Mouse (Mus musculus) cerebellum, adult 11-12 months (tissue): ENCODE measurements around the gene Hoxa13.

Experiments
- DNase-seq: peaks from one replicate; pipeline ENCODE4 v3.0.0; 2022

Gene Hoxa13

GRCm38 (mm10) chr6:52260654-52261575 is at the start of gene Hoxa13:
Gene Hoxa13 (minus strand): TSS chr6:52260880.
- no peak for DNase-seq

GRCm38 (mm10) chr6:52310366-52310765 is 49.7 kb upstream of the Hoxa13 start:
- no peak for DNase-seq

- DNase-seq, result no peak
These were observed 49.1 kb upstream of the Hoxa13 start for GRCm38 (mm10) chr6:52309766-52310165.

- no peak for DNase-seq
These were observed 45.3 kb upstream of the Hoxa13 start for GRCm38 (mm10) chr6:52305877-52306389.

DNA sequence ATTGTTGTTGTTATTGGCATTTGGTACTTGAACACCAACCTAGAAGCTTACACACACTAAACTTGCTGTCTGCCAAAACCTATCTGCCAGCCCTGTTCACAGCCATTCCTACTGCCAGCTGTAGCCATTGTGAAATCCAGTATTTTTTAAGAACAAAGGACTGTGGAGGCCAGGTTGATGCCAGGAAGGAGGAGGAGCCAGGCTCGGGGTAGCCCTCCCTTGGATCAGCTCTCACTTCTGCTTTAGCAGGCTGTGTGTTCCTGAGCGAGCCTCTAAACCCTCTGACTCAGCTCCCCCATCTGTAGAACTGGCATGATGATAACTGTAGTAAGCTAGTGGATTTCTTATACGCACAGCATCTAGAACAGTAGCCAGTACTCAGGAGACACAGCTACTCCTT is 42.7 kb upstream of the Hoxa13 start:
- no peak for DNase-seq

DNA sequence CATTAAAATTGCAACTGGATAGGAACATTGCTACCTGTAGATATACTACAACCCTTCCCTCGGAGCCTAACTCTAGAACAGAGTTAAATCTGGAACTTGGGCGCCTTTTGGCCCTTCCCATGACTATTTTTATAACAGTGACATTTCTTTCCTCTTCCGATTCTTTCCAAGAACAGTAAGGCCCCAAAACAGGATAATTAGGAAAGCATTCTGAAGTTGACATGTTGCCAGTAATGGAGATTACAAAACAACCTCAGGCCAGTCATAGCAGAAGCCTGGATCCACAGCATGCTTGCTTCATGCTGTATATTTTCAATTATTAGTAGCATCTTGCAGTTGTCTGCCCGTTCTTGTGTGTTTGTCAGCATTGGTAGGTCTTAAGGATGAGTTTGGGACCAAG is 40.1 kb upstream of the Hoxa13 start:
- DNase-seq, result no peak

DNA sequence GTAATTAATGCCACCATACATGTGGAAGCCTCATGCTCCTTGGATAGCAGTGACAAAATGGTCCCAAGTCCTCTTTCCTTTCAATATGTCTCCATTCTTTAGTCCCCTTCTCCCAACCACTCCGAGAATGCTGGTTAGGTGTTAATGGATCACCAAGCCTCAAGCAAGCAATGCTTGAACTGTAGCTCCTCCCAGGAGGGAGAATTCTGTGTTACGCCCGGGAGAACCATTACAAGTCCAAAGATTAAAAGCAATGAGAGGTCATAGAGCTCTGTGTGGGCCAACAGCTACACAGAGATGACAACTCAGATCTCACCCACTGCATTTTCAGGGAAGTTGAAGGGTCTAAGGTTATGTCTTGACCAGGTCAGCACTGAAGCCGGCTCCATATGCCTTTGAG is 37.8 kb upstream of the Hoxa13 start:
- no peak for DNase-seq

- DNase-seq, result no peak
These were observed 33.9 kb upstream of the Hoxa13 start for GRCm38 (mm10) chr6:52294616-52295015.

DNA sequence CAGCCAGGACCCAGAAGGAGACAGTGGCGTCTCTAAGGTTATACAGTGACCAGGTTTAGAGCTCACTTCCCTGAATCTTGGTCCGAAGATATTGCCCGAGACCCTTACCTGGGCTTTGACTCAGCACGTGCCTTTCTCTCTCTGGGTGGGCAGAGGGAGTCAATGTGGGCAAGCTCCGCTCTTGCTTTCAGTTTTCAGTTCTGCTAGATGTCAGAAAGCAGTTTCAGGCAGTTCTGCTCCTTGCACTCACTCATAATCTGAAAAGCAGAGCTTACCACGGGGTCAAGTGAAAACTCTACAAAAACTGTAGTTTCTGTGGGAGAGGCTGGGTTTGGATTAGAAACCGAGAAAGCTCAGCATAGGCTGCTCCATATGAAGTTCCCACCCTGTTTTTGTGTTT is 31.6 kb upstream of the Hoxa13 start:
- DNase-seq, result no peak

- no peak for DNase-seq
These were observed 30.6 kb upstream of the Hoxa13 start for GRCm38 (mm10) chr6:52291021-52291860.

- DNase-seq, result no peak
These were observed 29.5 kb upstream of the Hoxa13 start for GRCm38 (mm10) chr6:52290186-52290585.

GRCm38 (mm10) chr6:52283896-52284295 is 23.2 kb upstream of the Hoxa13 start:
- DNase-seq, result no peak

DNA sequence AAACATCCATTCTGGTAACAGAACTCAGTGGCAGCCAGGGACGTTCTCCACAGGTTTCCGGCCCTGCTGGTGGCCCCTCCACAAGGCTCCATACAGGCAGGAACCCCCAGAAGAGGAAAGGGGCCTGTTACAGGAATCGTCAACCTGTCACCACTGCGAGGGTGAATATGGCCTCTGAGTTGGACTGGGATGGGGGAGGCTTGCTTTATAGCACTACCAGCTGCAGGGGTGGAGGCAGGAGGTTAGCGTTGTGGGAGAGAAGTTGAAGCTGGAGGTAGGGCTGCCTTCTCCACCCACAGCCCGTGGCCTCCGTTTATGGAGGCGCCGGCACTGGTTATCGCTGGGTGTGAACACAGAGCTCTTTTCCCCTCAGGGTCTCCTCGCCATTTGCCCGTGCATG is 20.4 kb upstream of the Hoxa13 start:
- no peak for DNase-seq

- DNase-seq, result no peak
These were observed 16.2 kb upstream of the Hoxa13 start for GRCm38 (mm10) chr6:52276920-52277319.

DNA sequence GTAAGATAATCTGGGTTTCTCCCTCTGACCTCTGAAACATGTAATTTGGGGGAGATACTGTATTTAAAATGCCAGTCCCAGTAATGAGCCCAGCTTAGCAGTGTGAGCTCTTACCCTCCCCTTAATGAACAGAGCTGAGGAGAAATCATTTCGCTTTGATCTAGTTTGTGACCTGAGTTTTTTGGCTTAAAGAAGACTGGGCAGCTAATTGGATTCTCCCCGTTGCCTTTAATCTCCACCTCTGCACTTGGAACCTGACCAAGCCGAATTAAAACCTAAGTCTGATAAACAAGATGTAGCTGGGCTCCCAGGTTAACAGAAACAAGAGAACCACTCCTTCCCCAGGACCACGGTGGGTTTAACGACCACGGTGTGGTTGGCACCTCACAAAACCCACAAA is 15.7 kb upstream of the Hoxa13 start:
- no peak for DNase-seq

- DNase-seq, result no peak
These were observed 15.0 kb upstream of the Hoxa13 start for GRCm38 (mm10) chr6:52275563-52276280.

DNA sequence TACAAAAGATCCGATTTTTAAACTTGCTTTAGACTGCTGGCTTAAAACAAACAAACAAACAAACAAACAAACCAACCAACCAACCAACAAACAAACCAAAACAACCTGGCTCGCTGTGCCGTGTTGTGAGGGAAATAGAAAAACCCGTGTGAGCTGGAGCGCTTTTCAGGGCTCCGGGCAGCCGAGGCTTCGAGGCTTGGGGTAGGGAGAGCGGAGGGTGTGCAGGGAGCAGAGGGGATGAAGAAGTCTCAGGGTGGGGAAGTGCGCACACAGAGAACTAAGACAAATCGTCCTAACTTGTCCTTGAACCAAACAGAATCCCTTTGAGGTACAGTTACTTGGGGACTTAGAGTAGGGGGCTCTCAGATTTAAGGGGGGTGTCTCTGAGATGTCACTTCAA is 13.9 kb upstream of the Hoxa13 start:
- no peak for DNase-seq

- no peak for DNase-seq
These were observed 13.1 kb upstream of the Hoxa13 start for GRCm38 (mm10) chr6:52273656-52274280.

DNA sequence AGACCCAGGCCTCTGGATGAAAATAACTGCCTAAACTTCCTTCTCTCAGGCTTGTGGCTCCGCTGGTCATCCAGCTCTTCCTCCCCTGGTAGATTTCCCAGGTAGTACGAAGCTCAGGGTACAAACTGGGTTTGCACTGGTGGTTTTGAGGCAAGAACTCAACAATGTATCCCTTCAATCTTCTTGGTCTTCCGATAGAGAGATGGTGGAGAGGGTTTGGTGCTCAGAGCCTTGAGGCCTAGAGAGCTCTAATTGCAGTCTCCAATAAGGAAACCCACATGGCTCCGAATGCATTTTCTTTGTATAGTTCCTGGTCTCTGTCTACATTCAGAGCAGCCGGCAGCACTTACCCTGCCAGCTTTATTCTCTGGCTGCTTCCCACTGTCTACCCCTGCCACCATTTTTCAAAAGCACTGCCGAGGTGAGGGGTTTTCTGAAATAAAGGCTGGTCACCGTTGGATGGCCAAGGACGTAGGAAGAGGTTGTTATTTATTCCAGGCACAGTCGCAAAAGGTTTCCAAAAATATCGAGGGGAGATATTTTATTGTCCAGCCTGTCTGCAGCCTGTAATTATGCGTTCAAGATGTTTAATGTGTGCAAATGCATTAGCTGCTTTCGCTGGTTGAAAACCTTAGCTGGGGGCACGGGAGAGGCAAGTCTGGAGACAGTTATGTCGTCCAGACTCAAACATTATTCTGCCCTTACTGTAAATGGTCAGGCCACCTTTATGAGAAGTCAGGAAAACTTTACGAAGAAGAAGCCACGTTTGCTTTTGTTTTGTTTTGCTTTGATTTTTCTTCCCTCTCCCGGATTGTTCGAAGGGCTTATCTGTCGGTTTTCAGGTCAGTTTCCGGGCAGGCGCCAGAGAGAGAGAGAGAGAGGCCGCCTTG is 12.3 kb upstream of the Hoxa13 start:
- DNase-seq, result no peak

DNA sequence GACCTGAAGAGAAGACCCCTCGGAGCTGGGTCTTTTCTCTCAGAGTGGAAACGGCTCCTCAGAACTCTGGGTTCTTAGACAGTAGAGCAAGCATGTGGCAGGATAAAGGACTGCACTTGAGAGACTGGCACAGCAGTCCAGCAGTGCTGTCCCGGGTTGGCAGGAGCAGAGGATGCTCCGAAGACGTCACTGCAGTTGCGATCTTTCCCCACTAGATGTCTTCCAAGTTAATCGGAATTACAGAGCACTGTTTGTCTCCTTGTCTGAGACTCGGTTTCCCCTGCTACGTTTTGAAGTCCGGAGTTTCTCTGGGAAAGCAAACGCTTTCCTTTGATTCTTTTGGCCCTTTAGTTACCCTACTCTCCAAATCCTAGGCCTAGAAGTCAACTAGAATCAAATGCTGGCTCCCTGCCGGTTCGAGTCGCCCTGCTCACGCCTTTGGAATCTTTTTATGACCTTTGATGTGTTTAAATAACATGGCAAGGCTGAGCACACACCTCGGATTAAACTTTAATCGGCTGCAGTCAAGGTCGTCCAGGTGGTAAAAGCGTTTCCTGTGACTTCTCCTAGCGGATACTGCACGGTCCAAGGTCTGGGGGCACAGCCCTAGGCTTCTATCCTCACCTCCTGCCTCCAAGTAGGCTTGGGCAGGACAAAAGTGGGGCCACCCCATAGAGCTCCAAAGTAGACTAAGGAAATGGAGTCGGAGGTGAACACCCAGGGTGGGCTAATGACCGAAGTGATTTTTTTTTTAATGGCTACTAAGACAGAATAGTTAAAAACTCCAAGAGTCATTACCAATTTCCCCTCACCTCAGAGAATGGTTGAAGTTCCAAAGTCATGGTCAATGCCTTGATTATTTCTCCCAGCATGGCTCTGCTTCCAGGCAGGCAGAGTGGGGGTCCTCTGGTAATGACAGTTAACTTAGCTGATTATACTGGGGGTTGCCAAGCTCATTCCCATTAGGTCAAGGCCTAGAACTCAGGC is 10.1 kb upstream of the Hoxa13 start:
- no peak for DNase-seq
